Comparison of ENCODE assay signal across 16 mouse cellular contexts in the genomic region with DNA sequence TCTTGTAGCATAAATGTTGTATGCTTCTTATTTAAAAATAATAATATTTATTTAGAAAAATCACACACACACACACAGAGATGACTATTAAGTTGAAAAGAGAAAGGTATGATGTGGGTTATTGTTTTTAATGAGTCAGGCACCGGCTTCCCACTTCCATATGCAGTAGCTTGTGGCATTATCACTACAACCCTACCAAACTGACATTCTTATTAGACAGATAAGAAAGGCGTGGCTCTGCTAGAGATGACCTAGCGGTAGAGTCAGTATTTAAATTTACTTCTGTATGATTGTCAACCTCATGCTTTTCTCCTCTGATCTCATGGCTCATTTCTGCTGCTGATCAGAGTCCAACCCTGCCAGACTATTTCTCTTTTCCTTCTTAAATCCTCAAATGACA.
"Had no signal": no experiment of that assay in that cellular context is flagged by ENCODE, and none has a peak within 500 bp of the region (broad histone marks: within the 10 kb centered on the region; RNA-seq: fewer than 3 reads in every experiment).

No protein-coding gene starts in this region.

- H3K9ac ChIP-seq: lung, embryonic 15.5 days; midbrain, embryonic 13.5 days; midbrain, embryonic 15.5 days; neural tube, embryonic 12.5 days; stomach, embryonic 15.5 days had no signal

- H3K4me1 ChIP-seq: lung, embryonic 15.5 days had no signal

- H3K4me2 ChIP-seq: lung, embryonic 15.5 days; midbrain, embryonic 11.5 days; midbrain, embryonic 13.5 days; midbrain, embryonic 15.5 days; neural tube, embryonic 12.5 days; stomach, embryonic 15.5 days had no signal

- H3K4me3 ChIP-seq: lung, embryonic 15.5 days; midbrain, embryonic 13.5 days; midbrain, embryonic 15.5 days; neural tube, embryonic 12.5 days; stomach, embryonic 15.5 days had no signal

- H3K36me3 ChIP-seq: lung, embryonic 15.5 days; midbrain, embryonic 13.5 days; midbrain, embryonic 15.5 days; neural tube, embryonic 12.5 days; stomach, embryonic 15.5 days had no signal

- ATAC-seq: lung, postnatal 0 days; midbrain, embryonic 13.5 days; midbrain, embryonic 15.5 days had no signal

- DNase-seq: lung, adult 2 months; lung, postnatal 14 days; lung, postnatal 36 days; right cerebral cortex, postnatal 14 days; thymus, adult 2 months; thymus, postnatal 25 days; thymus, postnatal 4 days had no signal

- H3K27ac ChIP-seq: lung, embryonic 15.5 days; macrophage; midbrain, embryonic 13.5 days; midbrain, embryonic 15.5 days; neural tube, embryonic 12.5 days; stomach, embryonic 15.5 days; stomach, postnatal 0 days had no signal

- H3K27me3 ChIP-seq: lung, embryonic 15.5 days; midbrain, embryonic 13.5 days; midbrain, embryonic 15.5 days; neural tube, embryonic 12.5 days; stomach, embryonic 15.5 days had no signal

- H3K9me3 ChIP-seq: lung, embryonic 15.5 days; midbrain, embryonic 13.5 days; midbrain, embryonic 15.5 days; neural tube, embryonic 12.5 days; stomach, embryonic 15.5 days had no signal
